Mouse (Mus musculus): ENCODE results near the gene Cdk2. TPM values are rescaled to one million over a fixed set of nuclear protein-coding genes. Genes with fewer than 3 reads are reported as not detected.
"Not testable (repeated sequence)": the region's sequence is repeated elsewhere in the genome, so short reads cannot be mapped to it uniquely, and the experiment has no call there.

The Cdk2 gene
- polyA plus RNA-seq, 1 experiment from 2014 or later = 102 TPM

DNA sequence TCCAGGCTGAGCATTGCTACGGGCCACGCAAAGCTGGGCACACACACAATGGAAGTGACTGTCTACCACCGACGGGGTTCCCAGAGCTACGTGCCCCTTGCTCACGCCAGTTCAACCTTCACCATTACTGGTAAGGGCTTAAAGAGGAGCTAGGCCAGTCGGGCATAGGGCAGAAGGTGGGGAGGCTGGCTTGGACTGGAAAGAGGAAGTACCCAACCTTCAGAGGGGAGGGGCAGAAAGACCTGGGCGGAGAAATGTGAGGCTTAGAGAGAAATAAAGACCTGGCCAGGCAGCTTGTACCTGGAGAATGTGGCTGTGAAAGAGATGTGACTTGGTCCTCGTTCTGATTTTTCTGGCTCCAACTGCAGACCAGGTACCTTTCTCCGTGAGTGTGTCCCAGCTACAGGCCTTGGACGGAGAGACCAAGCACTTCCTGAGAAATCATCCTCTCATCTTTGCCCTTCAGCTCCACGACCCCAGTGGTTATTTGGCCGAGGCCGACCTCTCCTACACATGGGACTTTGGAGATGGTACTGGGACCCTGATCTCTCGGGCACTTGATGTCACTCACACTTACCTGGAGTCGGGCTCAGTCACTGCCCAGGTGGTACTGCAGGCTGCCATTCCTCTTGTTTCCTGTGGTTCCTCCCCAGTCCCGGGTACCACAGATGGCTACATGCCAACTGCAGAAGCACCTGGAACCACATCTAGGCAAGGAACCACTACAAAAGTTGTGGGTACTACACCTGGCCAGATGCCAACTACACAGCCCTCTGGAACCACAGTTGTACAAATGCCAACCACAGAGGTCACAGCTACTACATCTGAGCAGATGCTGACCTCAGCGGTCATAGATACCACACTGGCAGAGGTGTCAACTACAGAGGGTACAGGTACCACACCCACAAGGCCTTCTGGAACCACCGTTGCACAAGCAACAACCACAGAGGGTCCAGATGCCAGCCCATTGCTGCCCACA is 11.0 kb upstream of the Cdk2 start:
- peak; percentile 27; the same call in 1 of the 2 replicates for ATAC-seq (replicated peaks; ENCODE audit: low FRiP score)
- Histone ChIP-seq H3K4me1 (replicated peaks; ENCODE audit: control insufficient read depth, insufficient read depth, low read length) (no peaks in the 10 kb centered on the region), H3K4me3 (ENCODE audit: low read depth, low read length) (no peak overlapping the region), H3K27ac (ENCODE audit: low read depth, low read length) (no peak overlapping the region), H3K4me2 (no peak overlapping the region), H3K27me3 (replicated peaks; ENCODE audit: control insufficient read depth, insufficient read depth, low read length) (no peaks in the 10 kb centered on the region), H3K9ac (ENCODE audit: low read depth, low read length) (no peak overlapping the region), H3K36me3 (ENCODE audit: control insufficient read depth, insufficient read depth, low read length) (no peaks in the 10 kb centered on the region), H3K9me3 (ENCODE audit: control insufficient read depth, low read length) (no peaks in the 10 kb centered on the region)
- 74% methylated on average over 19 of the region's 19 CpGs for WGBS
- no peak for DNase-seq (ENCODE audit: low spot score)

DNA sequence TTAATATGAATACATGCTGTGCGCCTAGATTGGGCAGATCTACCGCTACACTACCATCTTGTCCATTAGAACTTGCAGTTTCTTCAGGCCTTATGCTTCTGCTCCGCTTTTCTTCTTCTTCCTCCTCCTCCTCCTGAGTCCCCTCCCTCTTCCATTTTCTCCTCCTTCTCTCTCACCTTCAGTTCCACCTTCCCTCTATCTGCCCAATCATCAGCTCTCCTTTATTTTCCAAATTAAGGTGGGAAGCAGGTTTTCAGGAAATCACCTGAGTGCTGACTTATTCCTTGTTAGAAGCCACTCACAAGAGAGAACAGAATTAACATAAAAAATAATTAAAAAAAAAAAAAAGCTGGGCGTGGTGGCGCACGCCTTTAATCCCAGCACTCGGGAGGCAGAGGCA is 6.5 kb upstream of the Cdk2 start:
- not testable (repeated sequence) for DNase-seq (ENCODE audit: low spot score)

DNA sequence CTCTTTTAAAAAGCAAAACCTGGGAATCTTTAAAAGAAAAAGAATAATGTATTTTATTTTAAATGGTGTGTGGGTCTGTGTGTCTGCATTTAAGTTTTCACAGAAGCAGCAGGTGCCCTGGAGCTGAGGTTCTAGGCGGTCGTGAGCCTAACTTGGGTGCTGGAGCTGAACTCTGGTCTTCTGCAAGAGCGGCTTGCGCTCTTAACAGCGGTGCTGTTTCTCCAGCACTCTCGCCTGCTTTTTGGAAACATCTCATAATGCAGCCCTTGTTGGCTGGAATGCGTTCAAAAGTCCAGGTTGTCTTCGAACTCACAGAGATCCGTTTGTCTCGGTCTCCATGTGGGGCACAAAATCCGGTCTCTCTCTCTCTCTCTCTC is 474 bp upstream of the Cdk2 start:
- H3K9ac ChIP-seq (ENCODE audit: low read depth, low read length) = peak overlapping the region; percentile 95
- WGBS = 14% methylated on average over 11 of the region's 11 CpGs
- ATAC-seq (replicated peaks; ENCODE audit: low FRiP score) (peak; percentile 25), DNase-seq (ENCODE audit: low spot score) (peak; percentile 40)
- no peaks in the 10 kb centered on the region for H3K9me3 ChIP-seq (ENCODE audit: control insufficient read depth, low read length)
- H3K4me2 ChIP-seq = peak overlapping the region; percentile 79
- H3K27me3 ChIP-seq (replicated peaks; ENCODE audit: control insufficient read depth, insufficient read depth, low read length) = no peaks in the 10 kb centered on the region
- H3K27ac ChIP-seq (ENCODE audit: low read depth, low read length) = peak overlapping the region; percentile 36; the same call in 1 of the 2 replicates
- H3K4me3 ChIP-seq (ENCODE audit: low read depth, low read length) = peak overlapping the region; percentile 82
- peaks cover 16% of the 10 kb centered on the region for H3K4me1 ChIP-seq (replicated peaks; ENCODE audit: control insufficient read depth, insufficient read depth, low read length)
- peaks cover 12% of the 10 kb centered on the region for H3K36me3 ChIP-seq (ENCODE audit: control insufficient read depth, insufficient read depth, low read length)

More for the DNA sequence above, 6.5 kb upstream of the Cdk2 start:
- not testable (repeated sequence) for H3K27me3 ChIP-seq (replicated peaks; ENCODE audit: control insufficient read depth, insufficient read depth, low read length); ATAC-seq (replicated peaks; ENCODE audit: low FRiP score); H3K4me2 ChIP-seq; H3K36me3 ChIP-seq (ENCODE audit: control insufficient read depth, insufficient read depth, low read length); H3K9ac ChIP-seq (ENCODE audit: low read depth, low read length); H3K9me3 ChIP-seq (ENCODE audit: control insufficient read depth, low read length); H3K4me3 ChIP-seq (ENCODE audit: low read depth, low read length); H3K4me1 ChIP-seq (replicated peaks; ENCODE audit: control insufficient read depth, insufficient read depth, low read length); H3K27ac ChIP-seq (ENCODE audit: low read depth, low read length)
- WGBS = 90% methylated on average over 7 of the region's 7 CpGs

DNA sequence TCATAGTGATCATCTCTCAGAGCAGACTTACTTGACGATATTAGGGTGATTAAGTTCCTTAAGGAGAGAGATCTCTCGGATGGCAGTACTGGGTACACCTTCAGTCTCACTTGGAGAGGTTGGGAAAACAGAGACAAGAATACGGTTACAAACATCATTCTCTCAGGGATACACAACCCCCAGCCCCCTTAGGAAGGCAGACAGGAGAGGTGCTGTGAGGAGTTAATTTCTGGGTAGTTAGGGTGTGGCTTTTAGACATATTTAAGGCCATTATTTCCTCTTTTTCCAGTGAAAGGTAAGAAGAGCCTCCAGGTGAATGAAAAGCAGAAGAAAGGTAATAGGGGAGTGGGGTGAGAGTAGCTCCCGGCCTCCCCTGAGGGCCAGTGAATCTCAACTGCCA is 936 bp downstream of the Cdk2 start, which contains the start of gene Pmel:
TSS of gene Pmel (plus strand) at position 301 of the 400 bp plus-strand sequence.
- 20% methylated on average over 4 of the region's 4 CpGs for WGBS
- DNase-seq (ENCODE audit: low spot score) (no peak), ATAC-seq (replicated peaks; ENCODE audit: low FRiP score) (no peak)
- H3K27ac ChIP-seq (ENCODE audit: low read depth, low read length) = peak within 1 kb of the TSS; percentile 95
- peaks cover 21% of the 10 kb centered on the region for H3K4me1 ChIP-seq (replicated peaks; ENCODE audit: control insufficient read depth, insufficient read depth, low read length)
- H3K9ac ChIP-seq (ENCODE audit: low read depth, low read length) = peak within 1 kb of the TSS; percentile 95
- peaks cover 22% of the 10 kb centered on the region for H3K36me3 ChIP-seq (ENCODE audit: control insufficient read depth, insufficient read depth, low read length)
- peak within 1 kb of the TSS; percentile 82 for H3K4me3 ChIP-seq (ENCODE audit: low read depth, low read length)
- H3K4me2 ChIP-seq = peak within 1 kb of the TSS; percentile 79
- no peaks in the 10 kb centered on the region for H3K27me3 ChIP-seq (replicated peaks; ENCODE audit: control insufficient read depth, insufficient read depth, low read length)
- no peaks in the 10 kb centered on the region for H3K9me3 ChIP-seq (ENCODE audit: control insufficient read depth, low read length)

DNA sequence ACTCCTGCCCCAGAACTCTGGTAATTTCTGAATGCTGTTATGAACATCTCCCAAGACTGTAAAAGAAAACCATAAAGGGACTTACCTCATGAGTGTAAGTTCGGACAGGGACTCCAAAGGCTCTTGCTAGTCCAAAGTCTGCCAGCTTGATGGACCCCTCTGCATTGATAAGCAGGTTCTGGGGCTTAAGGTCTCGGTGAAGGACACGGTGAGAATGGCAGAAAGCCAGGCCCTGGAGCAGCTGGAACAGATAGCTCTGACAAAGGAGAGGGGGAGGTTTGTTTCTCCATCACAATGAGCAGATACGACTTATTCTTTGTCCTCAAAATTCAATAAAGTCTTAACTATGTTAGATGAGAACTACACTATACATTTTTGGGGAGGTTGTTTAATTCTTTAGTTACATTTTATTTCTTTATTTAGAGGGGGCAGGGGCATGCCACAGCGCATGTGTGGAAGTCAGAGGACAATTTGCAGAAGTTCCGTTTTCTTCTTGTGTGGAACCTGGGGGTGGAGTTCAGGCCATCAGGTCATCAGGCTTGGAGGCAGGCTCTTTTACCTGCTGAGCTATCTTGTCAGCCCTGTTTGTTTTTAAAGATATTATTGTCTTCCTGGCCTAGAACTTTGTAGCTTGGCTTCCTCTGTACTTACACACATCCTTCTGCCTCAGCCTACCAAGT is 2.4 kb downstream of the Cdk2 start:
- H3K4me3 ChIP-seq (ENCODE audit: low read depth, low read length) = no peak overlapping the region
- no peaks in the 10 kb centered on the region for H3K27me3 ChIP-seq (replicated peaks; ENCODE audit: control insufficient read depth, insufficient read depth, low read length)
- H3K36me3 ChIP-seq (ENCODE audit: control insufficient read depth, insufficient read depth, low read length) = peaks cover 29% of the 10 kb centered on the region
- DNase-seq (ENCODE audit: low spot score) (no peak), ATAC-seq (replicated peaks; ENCODE audit: low FRiP score) (no peak)
- no peaks in the 10 kb centered on the region for H3K9me3 ChIP-seq (ENCODE audit: control insufficient read depth, low read length)
- H3K4me2 ChIP-seq = peak overlapping the region; percentile 79; the same call in 1 of the 2 replicates
- 73% methylated on average over 6 of the region's 6 CpGs for WGBS
- H3K4me1 ChIP-seq (replicated peaks; ENCODE audit: control insufficient read depth, insufficient read depth, low read length) = peaks cover 21% of the 10 kb centered on the region
- 0 out of 2 replicates have a peak overlapping the region, but pooled peaks have one; percentile 23 for H3K27ac ChIP-seq (ENCODE audit: low read depth, low read length)
- H3K9ac ChIP-seq (ENCODE audit: low read depth, low read length) = peak overlapping the region; percentile 11; the same call in 1 of the 2 replicates

DNA sequence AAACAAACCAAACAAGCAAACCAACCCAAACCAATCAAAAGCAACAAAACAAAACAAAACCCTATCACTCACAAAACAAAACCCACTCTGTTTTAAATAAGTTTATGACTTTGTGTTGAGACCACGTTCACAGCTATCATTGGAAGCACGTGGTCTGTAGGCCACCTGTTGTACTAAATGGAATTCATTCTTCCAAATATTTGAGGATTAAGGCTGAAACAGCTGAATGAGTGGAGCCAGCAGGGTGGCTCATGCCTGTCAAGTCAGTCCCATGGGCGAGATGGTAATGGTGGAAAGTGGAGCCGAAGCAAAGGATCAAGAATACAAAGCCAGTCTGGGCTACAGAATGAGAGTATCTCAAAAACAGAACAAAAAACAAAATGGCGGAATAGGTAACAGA is 4.1 kb downstream of the Cdk2 start:
- ATAC-seq (replicated peaks; ENCODE audit: low FRiP score) (no peak), DNase-seq (ENCODE audit: low spot score) (no peak)
- no peaks in the 10 kb centered on the region for H3K9me3 ChIP-seq (ENCODE audit: control insufficient read depth, low read length)
- H3K36me3 ChIP-seq (ENCODE audit: control insufficient read depth, insufficient read depth, low read length) = peaks cover 31% of the 10 kb centered on the region
- 92% methylated on average over 5 of the region's 5 CpGs for WGBS
- H3K4me1 ChIP-seq (replicated peaks; ENCODE audit: control insufficient read depth, insufficient read depth, low read length) = peaks cover 25% of the 10 kb centered on the region
- H3K27me3 ChIP-seq (replicated peaks; ENCODE audit: control insufficient read depth, insufficient read depth, low read length) = no peaks in the 10 kb centered on the region
- no peak overlapping the region for H3K9ac ChIP-seq (ENCODE audit: low read depth, low read length)
- H3K4me2 ChIP-seq = no peak overlapping the region
- H3K4me3 ChIP-seq (ENCODE audit: low read depth, low read length) = no peak overlapping the region
- no peak overlapping the region for H3K27ac ChIP-seq (ENCODE audit: low read depth, low read length)

DNA sequence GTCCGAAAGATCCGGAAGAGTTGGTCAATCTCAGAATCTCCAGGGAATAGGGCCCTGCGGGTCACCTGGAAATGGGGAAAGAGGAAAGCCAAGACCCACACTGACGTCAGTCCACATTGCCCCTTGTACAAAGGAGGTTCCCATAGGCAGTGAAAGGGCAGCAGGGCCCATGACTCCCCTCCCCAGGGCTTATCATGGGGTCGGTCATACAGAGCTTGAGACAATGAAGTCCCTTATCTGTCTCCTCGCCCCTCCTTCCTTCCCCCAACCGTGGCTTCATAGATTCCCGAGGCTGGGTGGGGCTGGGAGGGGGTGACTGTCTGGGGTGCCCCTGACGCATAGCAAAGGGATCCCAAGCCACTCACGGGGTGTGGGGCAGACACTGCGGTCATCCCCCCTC is 5.2 kb downstream of the Cdk2 start:
- 44% methylated on average over 11 of the region's 11 CpGs for WGBS
- no peak overlapping the region for H3K4me3 ChIP-seq (ENCODE audit: low read depth, low read length)
- DNase-seq (ENCODE audit: low spot score) = no peak

DNA sequence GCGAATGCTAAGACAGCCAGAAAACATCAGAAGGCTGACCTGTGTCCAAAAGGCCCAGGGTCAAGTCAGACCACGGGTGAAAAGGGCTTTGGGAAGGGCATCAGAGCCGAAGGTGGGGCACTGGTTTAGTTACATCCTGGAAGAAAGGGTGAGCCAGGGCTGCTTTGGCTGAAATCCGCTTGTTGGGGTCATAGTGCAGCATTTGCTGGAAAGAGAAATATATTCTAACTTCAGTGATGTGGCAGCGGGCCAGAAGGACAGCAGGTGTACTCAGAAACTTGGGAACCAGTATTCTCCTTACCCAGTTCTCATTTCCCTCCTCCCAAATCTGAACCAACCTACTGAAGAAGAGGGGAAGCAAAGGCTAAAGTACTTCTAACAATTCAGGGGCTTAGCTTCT is 5.8 kb downstream of the Cdk2 start:
- peaks cover 31% of the 10 kb centered on the region for H3K36me3 ChIP-seq (ENCODE audit: control insufficient read depth, insufficient read depth, low read length)
- H3K4me3 ChIP-seq (ENCODE audit: low read depth, low read length) = no peak overlapping the region
- H3K27ac ChIP-seq (ENCODE audit: low read depth, low read length) = no peak overlapping the region
- H3K27me3 ChIP-seq (replicated peaks; ENCODE audit: control insufficient read depth, insufficient read depth, low read length) = no peaks in the 10 kb centered on the region
- no peak for ATAC-seq (replicated peaks; ENCODE audit: low FRiP score)
- peaks cover 27% of the 10 kb centered on the region for H3K4me1 ChIP-seq (replicated peaks; ENCODE audit: control insufficient read depth, insufficient read depth, low read length)
- no peak for DNase-seq (ENCODE audit: low spot score)
- no peaks in the 10 kb centered on the region for H3K9me3 ChIP-seq (ENCODE audit: control insufficient read depth, low read length)
- WGBS = 86% methylated on average over 5 of the region's 5 CpGs
- H3K9ac ChIP-seq (ENCODE audit: low read depth, low read length) = no peak overlapping the region
- H3K4me2 ChIP-seq = no peak overlapping the region

More for the DNA sequence above, 5.2 kb downstream of the Cdk2 start:
- ATAC-seq (replicated peaks; ENCODE audit: low FRiP score) = no peak
- peaks cover 31% of the 10 kb centered on the region for H3K36me3 ChIP-seq (ENCODE audit: control insufficient read depth, insufficient read depth, low read length)
- H3K27ac ChIP-seq (ENCODE audit: low read depth, low read length) = 0 out of 2 replicates have a peak overlapping the region, but pooled peaks have one; percentile 29
- H3K4me1 ChIP-seq (replicated peaks; ENCODE audit: control insufficient read depth, insufficient read depth, low read length) = peaks cover 27% of the 10 kb centered on the region
- H3K9ac ChIP-seq (ENCODE audit: low read depth, low read length) = no peak overlapping the region
- H3K27me3 ChIP-seq (replicated peaks; ENCODE audit: control insufficient read depth, insufficient read depth, low read length) = no peaks in the 10 kb centered on the region
- no peak overlapping the region for H3K4me2 ChIP-seq
- no peaks in the 10 kb centered on the region for H3K9me3 ChIP-seq (ENCODE audit: control insufficient read depth, low read length)
